Mouse (Mus musculus) T-helper 17 cell (primary cell): ENCODE data around the gene Shd.

Source experiments
- in situ Hi-C, 2 experiments: fragments of 300-600 bp; cut with MboI, MseI; formaldehyde crosslinking; loops; 1 replicate in 1 of 2; 2 replicates in 1 of 2; pipeline ENCODE4 v1.15.1; 2025; ENCODE audit warnings: high pct_unique_total_duplicates in 2 of 2

Shd gene

DNA sequence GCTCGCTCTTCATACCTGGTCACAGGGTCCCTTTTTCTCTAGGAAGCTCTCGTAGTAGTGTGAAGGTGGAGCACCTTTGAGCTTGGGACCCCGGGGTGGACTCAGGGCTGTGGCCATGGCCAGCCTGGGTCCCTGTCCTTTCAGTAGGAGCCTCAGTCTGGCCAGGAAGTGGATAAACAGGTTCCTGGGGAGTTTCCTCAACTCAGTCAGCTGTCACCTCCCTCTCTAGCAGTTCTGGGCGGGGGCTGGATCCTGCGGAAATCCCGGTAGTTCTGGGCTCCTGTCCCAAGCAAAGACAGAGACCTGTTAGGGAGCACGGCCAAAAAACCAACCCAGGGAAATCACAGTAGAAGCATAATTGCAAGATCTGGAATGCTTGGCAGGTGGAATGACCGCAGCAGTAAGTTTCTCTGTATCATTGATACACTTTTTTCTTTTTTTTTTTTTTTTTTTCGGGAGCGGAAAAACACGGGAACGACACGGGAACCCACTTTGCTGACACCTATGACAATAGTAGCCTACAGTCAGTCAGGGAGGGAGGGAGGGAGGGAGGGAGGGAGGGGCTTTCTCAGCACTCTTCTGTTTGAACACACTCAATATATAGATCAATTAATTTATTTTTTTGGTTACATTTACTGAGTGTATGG is 35.3 kb downstream of the Shd start, which contains the start of the genes Stap2 and Mpnd:
Gene Stap2 (minus strand): TSS at position 170 of the 647 bp plus-strand sequence.
Gene Mpnd (plus strand): TSS at position 297 of the 647 bp plus-strand sequence.
- in situ Hi-C loops = loop anchor here (5.0 kb wide), 2 partner anchors 1387 to 1863 kb away; no protein-coding TSS in a partner anchor

DNA sequence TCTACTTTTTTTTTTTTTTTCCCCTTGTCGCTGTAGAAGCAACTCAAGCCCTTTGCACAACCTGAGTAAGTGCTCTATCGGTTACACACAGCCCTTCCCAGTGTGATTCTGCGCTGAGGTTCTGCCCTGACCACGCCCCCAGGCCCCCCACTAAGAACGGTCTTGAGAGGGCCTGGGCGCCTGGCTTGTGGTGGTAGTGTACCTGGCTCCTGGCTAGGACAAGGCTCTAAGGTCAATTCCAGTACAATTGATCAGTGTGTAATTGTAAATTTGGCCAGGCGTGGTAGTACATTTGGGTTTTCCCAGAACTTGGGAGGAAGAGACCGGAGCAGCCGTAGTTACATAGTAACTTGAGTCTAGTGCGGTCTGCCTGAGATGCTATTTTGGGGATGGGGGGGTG is 36.7 kb downstream of the Shd start:
- in situ Hi-C loops = loop anchor here (5.0 kb wide), 2 partner anchors 1385 to 1865 kb away; no protein-coding TSS in a partner anchor

DNA sequence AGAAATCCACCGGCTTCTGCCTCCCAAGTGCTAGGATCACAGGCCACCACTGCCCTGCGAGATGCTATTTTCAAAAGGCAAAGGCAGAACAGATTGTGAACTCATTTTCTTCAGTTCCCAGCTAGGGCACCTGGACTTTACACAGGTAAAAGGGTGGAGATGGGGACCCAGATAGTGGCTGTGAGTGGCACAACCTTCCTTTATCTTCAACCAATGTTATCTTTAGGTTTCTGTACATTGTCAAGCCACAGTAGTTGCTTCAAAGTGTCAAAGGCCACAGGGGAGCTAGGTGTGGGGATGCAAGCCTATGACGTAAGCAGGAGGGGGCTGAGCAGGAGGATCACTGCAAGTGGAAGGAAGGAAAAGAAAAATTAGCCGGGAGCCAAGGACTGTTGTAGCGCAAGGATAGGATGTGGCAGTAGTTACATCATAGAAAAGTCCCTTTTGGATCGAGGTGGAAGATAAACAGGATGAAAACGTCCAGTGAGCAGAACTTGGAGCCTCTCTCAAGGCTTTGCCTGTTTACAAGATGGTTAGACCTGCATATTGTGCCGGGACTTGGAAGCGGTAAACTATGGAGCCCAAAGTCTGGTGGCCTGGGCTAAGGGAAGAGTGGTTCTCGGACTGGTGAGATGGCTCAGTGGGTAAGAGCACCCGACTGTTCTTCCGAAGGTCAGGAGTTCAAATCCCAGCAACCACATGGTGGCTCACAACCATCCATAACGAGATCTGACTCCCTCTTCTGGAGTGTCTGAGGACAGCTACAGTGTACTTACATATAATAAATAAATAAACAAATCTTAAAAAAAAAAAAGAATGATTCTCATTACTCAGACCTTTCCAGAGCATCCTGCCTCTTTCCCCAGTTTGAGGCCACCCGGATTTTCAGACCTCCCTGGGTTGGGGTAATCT is 37.4 kb downstream of the Shd start:
- in situ Hi-C loops = loop anchor here (5.0 kb wide), 2 partner anchors 1385 to 1865 kb away; no protein-coding TSS in a partner anchor

DNA sequence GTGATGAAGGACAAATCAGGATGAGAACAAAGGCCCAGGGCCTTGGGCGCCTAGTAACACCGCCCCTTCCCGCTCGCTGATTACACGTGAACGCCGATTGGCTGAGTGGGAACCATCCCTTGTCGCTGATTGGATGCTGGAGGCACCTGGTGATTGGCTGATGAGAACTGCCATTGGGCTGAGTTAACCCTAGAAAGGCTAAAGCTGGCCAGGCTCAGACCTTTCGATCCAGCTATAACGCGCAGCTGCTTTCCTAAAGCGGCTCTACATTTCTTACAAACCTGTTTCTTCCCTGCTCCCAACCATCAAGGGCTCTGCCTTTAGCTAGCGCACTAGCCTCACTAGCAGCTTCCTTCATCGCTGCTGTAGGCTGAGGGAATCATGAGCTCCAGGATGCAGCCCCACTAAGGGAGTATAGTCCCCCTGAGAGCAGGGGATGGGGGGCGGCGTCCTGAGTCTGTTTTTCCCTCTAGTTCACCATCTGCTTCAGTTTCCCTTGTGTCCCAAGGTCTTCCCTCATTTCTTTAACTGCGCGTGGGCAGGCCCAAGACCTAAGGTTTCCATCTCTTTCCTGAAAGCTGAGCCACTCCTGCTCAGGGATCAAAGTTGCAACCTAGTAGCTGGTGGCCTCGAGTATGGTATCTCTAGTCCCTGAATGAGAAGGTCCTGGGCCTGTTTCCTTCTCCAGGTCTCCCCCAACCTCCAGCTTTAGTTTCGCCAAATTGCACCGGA is 38.3 kb downstream of the Shd start:
- in situ Hi-C loops = loop anchor here (5.0 kb wide), 2 partner anchors 1384 to 1866 kb away; no protein-coding TSS in a partner anchor

DNA sequence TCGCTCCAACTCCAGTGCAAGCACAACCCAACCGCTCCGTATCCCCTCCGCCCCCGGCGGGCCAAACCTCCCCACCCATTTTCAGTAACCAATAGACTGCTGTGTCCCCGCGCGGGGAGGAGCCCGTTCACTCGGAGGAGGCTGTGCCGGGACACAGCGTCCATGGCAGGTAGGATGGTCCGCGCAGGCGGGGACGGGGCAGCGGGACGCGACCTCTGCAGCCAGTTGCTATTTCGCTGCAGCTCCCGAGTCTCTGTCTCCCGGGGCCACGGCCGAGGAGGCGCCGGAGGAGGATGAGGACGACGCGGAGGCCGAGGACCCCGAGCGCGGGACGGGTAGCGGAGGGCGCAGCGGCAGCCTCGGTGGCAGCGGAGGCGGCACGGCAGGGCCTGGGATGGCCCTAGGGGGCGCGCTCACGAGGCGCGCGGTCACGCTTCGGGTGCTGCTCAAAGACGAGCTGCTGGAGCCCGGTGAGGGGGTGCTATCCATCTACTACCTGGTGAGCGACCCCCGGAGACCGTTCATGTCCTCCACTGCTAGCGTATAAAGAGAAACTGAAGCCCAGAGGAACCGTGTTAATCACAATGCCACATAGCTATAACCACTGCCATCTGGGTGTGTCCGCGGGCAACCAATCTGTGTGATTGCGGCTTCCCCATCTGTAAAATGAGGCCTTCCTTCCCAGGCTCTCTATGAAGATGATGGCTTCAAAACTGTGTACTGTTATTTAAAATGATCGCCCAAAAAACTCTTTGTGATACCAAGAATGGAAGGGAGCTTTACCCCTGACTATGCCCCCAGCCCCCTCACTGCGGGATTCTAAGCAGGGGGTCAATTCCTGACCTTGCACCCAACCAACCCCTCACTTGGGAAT is 39.1 kb downstream of the Shd start:
- in situ Hi-C loops = loop anchor here (5.0 kb wide), 2 partner anchors 1383 to 1867 kb away; no protein-coding TSS in a partner anchor

DNA sequence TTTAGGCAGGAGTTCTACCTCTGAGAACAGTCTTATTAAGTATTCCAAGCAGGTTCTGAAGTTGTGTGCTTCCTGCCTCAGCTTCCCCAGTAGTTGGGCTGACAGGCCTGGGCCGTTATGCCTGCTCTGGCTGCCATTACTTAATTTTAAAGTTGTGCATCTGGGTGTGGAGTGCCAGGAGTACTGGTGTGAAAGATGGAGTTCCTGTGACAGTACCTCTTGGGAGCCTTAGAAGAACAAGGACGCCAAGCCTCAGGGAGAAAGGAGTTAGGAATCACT is 39.6 kb downstream of the Shd start:
- in situ Hi-C loops = loop anchor here (5.0 to 10.0 kb wide), 3 partner anchors 45 to 1868 kb away; no protein-coding TSS in a partner anchor

DNA sequence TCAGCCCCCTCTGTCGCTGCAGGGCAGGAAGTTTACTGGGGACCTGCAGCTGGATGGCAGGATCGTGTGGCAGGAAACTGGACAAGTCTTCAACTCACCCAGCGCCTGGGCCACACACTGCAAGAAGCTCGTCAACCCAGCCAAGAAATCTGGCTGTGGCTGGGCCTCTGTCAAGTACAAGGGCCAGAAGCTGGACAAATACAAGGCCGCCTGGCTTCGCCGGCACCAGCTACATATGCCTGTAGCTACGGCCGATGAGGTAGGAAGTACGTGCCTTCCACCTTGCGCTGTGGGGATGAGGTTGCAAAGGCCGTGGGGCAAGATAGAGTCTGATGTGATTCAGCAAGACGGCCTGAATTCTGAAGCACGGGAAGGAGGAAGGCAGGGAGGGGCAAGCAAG is 40.0 kb downstream of the Shd start:
- in situ Hi-C loops = loop anchor here in 1 of 2 experiments (10.0 kb wide), 1 partner anchor 45 kb away; no protein-coding TSS in a partner anchor

DNA sequence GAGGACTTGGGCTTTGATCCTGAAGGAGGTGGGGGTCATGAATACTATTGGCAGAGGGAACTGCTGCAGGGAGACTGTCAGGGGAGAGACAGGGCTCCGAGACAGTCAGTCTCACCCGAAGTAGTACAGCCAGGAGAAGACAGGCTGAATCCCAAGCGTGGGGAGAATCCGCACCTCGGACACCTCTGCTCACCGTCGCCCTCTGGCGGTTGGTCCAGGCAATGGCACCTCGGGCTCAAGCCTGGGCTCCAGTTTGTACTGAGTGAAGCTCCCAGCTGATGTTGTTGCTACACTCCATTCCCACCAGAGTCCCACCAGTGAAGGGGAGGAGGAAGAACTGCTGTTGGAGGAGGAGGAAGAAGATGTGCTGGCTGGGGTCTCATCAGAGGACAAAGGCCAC is 40.4 kb downstream of the Shd start:
- in situ Hi-C loops = loop anchor here in 1 of 2 experiments (10.0 kb wide), 1 partner anchor 46 kb away; no protein-coding TSS in a partner anchor

DNA sequence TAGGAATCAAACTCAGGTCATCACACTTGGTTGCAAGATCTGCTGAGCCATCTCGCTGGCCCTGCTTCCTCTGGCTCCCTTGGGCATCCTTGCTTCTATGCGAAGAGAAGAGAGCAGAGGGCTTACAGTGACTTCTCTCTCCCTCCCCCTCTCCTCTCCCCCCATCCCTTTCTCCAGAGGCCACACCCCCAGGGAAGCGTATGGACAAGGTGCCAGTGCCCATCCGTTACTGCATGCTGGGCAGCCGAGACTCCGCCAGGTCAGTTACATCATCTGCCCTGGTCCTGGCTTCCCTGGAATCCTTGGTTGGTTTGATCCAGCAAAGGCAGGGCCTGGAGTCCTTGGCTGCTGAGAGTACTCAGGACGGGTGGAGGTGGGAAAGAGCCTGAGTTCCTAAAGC is 41.2 kb downstream of the Shd start:
- in situ Hi-C loops = loop anchor here in 1 of 2 experiments (10.0 kb wide), 1 partner anchor 47 kb away; no protein-coding TSS in a partner anchor

DNA sequence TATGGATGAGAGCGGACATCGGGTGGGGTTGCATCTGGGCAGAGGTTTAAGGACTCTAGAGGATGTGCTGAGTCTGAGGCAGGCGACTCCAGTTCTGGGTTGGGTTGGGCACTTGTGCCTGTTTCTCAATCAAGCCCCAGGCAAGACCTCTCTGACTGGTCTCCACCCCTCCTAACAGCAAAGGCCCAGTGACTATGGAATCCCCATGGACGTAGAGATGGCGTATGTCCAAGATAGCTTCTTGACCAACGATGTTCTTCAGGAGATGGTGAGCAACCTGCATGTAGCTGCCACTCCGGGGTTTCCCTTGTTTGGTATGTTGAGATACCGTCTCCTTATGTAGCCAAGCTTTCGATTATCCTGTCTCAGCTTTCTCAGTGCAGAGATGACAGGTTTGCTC is 45.0 kb downstream of the Shd start:
- in situ Hi-C loops = loop anchor here in 1 of 2 experiments (10.0 kb wide), 1 partner anchor 50 kb away; no protein-coding TSS in a partner anchor

DNA sequence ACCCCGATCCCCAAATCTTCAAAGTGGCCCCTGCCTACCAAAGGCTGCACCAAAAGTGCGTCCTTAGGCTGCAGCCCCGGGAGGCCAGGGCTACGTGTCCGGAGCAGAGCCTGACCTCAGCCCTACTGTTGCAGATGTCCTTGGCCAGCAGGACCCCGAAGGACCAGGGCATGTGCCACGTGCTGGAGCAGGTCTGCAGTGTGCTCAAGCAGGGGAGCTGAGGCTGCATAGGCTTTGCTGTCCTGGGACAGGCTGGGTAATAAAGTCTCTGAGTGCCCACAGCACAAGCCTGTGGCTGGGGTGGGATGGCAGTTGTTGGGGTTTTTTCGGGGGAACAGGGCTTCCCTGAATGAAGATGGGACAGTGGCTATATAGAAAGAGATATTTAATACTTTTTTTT is 46.1 kb downstream of the Shd start:
- in situ Hi-C loops = loop anchor here in 1 of 2 experiments (10.0 kb wide), 1 partner anchor 52 kb away; no protein-coding TSS in a partner anchor

DNA sequence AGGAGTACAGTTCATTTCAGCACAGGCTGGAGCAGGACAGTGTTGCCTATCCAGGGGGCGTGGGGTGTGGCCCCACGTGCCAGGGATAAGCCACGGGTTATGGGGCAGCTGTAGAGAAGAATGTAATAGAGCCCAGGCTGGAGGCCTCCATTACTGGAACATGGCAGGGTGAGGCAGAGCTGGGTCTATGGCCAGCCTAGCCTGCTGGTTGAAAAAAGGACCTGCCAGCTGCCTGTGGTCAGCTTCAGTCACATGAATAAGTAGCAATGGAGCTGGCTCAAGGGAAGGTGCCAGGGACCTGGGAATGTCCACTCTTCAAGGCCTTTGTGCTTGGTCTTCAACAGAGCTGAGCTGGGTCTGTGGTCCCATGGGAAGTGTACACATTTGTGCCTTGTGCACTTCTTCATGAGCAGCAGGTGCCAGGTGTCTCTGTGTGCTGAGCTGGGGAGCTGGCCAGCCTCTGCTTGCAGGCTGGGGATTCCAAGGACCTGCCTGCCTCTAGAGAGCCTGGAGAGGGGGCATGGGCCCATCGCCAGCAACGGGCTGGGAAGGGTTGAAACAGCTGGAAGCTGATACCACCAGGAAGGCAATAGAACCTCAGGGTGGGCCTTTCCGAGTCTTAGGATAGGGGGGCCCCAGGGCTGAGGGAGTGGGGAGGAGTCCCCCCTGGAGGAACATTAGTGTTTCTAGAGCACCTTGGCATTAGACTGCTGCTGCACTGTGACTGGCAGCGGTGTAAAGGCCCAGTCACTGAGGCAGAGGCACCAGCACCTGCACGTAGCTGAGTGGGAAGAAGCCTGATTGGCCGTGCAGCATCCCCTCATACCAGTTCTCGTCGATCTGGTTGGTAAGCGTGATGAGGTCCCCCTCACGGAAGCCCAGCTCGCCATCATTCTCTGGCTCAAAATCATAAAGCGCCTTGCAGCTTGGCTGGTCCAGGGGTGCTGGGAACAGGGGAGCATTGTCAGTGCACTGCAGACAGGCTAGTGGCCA is 46.8 kb downstream of the Shd start:
- in situ Hi-C loops = loop anchor here in 1 of 2 experiments (10.0 kb wide), 1 partner anchor 52 kb away; no protein-coding TSS in a partner anchor

DNA sequence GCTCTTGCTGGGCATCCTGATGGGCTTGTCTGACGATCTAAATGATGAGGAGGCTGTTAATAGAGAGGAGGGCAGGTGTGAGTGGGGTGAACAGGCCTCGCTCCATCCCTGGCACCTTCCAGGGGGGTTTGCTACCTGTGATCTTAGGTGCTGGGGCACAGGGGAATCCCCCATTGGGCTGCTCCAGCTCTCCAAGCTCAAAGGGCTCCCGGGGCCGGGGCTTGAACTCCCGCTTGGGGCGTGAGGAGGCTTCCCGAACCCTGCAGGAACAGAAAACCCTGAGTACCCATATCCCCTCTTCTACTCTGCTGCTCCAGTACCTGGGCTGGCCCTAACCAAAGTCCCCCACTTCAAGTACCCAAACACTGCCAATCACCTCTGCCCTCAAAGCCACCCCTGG is 47.6 kb downstream of the Shd start:
- in situ Hi-C loops = loop anchor here in 1 of 2 experiments (10.0 kb wide), 1 partner anchor 53 kb away; no protein-coding TSS in a partner anchor

DNA sequence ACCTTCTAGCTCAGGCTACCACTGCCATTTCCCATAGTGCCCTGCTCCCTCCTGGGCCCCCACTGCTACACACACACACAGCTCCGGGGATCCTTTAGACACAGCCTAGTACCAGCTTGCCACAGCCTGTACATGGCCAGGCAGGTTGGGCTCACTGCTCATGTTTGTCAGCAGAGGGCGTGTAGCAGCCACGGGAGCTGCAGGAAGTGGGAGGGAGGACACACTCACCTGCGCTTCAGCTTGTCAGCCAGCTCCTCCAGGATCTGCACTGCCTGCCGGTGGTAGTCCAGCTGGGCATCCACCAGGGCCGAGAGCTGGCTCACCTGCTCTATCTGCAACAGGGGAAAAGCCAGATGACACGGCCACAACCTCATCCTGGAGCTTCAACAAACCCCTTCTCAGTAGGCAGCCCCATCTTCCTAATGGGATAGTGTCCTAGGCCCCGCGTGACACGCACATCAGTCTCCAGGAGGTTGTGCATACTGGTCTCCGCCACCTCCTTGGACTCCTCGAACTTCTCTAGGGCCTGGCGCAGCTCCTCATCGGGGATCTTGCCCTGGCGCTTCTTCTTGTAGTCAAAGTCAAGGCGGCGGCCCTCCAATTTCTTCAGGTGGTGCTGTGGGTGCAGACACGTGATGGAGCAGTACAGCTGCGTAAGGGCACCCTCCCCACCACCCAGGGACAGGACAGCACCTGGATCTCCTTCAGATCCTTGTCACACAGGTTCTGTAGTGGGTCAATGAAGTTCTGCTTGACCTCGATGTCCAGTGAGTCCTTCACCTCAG is 48.3 kb downstream of the Shd start:
- in situ Hi-C loops = loop anchor here in 1 of 2 experiments (10.0 kb wide), 1 partner anchor 54 kb away; no protein-coding TSS in a partner anchor

DNA sequence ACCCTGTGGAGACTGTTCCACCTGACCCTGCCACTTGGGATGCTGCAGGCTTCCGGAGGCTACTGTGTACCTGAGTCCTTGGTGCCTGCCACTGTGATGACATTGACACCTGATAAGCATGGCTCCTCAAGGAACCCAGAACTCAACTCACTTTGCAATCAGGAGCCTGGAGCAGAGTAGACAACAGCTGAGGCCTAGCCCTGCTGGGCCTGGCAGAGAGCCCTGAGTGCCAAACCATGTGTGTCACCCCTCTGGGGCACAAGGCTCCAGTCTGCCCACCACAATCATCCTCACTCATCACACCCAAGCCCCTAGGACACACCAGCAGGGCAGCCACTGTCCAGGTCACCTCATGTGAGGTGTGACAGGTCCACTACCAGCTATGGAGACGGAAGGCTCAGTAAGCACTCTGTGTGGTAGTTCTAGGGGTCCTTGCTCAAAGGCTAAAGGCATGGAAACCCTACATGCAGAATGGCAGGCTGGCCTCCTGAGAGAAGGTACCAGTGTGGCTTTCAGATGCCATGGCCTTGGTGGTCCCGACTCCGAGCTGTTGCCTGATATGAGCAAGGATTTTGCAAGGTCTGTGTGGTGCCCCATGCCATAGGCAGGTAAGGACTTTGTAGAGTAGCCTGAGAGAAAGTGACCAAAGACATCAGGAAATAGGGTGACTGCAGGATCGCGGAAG is 50.3 kb downstream of the Shd start:
- in situ Hi-C loops = no loop called here

DNA sequence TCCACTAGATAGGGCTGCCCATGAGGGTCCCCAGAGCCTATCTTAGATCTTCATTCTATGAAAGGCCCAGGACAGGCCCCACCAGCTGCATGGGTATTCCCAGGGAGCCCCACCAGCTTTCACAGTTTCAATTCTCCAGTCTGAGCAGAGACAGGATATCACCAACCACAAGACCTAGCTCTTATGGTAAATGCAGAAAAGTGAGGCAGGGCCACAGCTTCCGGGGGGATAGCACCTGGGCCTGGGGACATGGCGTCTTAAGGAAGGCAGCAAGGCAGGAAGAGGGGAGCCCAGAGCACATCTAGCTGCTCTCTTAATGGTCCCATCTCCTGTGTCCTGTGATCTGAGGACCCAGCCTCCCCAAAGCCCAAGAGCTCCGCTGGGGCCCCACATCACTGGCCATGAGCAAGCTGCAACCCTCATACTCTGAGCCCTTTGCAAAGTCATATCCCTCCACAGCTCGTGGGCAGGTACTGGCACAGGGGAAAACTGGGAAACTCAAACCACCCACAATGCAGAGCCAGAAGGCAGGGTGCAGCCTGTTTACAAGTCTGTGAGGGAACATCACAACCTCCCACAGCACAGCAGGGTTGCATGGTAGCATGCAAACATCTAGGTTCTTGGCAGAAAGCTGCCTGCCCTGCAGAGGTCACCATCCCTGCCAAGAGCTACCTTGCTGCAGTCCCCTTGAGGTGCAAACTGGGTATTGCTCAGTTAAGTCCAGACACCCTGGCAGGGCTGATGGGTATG is 51.1 kb downstream of the Shd start:
- in situ Hi-C loops = no loop called here
